Mouse (Mus musculus) cerebellum, adult 2 months (tissue): ENCODE data around the gene Lrp1.

Source experiments
- CTCF ChIP-seq: fragments of 200-500 bp; IDR thresholded peaks from 2 replicates; pipeline ENCODE4 v1.5.1; 2011; ENCODE audit warnings: low read depth, mild to moderate bottlenecking, control low read depth, low read length, moderate library complexity, borderline replicate concordance; ENCODE audit not compliant: insufficient read depth
- POLR2A ChIP-seq: fragments of 200-500 bp; IDR thresholded peaks from 2 replicates; pipeline ENCODE4 v1.6.1; 2011; ENCODE audit warnings: low read length, control low read depth, borderline replicate concordance; ENCODE audit not compliant: insufficient read depth

GRCm38 (mm10) chr10:127530945-127531344 lies 90.0 kb downstream of the Lrp1 start:
- no peak for TF ChIP-seq POLR2A
- TF ChIP-seq CTCF: no peak
